Mouse (Mus musculus) CD8-positive naive resting alpha-beta T cell, adult 57 days (primary cell): ENCODE results near the gene Hmgb2. TPM values are rescaled to one million over a fixed set of nuclear protein-coding genes. Genes with fewer than 3 reads are reported as not detected.

Experiments used
- total RNA-seq: library from RNA; stranded (reverse); gene quantifications from one replicate; pipeline ENCODE4 v1.2.4, GENCODE M21; 2023

Hmgb2 gene
- total RNA-seq = 186 TPM

DNA sequence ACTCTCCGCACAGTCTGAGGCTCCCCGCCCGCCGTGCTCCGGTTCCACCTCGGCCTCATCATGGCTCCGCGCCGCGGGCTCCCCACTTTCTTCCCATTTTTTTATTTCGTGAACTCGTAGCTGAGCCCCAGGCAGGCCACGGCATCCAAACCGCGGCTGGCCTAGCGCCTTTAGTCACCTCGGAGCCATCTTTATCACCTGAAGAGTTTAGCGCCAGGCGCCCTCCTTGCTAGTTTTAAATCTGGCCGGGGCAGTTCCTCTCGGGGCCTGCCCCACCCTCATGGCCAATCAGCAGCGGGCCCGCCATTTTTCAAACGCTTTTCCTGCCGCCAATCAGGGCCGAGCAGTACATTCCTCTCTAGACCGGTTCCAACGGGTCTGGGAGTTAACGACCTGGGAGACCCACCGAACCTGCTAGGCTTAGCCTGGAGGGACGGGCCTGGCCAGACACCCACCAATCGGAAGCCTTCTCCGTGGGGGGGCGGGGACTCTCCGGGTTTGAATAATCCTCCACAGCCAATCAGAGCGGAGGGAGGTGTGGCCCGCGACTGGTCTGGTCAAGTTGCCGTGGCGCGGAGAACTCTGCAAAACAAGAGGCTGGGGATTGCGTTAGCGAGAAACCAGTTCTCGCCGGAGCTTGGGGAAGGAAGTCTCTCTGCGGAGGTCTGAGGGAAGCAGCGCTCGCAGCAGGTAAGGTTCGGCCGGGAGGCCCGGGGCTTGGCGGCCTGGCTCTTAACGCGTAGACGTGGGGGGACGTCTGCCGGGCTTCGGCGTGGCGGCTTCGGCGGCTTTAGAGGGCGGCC is at the start of gene Hmgb2:
Hmgb2 (plus strand) TSS at position 592 of the 803 bp plus-strand sequence.

GRCm38 (mm10) chr8:57487441-57488155 is 24.1 kb upstream of the Hmgb2 start, which contains the start of gene Sap30:
Gene Sap30 (minus strand): TSS chr8:57487860.

Other genes with a start within 250 kb of the Hmgb2 start
- gene Hand2, start 190.9 kb upstream of the Hmgb2 start, total RNA-seq = not detected
- not detected for gene Scrg1, start 56.0 kb upstream of the Hmgb2 start, total RNA-seq
- 7.1 TPM for gene Sap30, start 24.0 kb upstream of the Hmgb2 start, total RNA-seq
- 32.4 TPM for gene Galnt7, start 141.1 kb downstream of the Hmgb2 start, total RNA-seq